Mouse (Mus musculus) G1E-ER4 (cell line): ENCODE measurements around the gene A3galt2. TPM values are rescaled to one million over a fixed set of nuclear protein-coding genes. Genes with fewer than 3 reads are reported as not detected.

Experiments
- GATA1 ChIP-seq: IDR thresholded peaks from one replicate; pipeline ENCODE4 v1.8.0; 2012; ENCODE audit warnings: low read length, inconsistent platforms
- polyA plus RNA-seq: library from polyadenylated mRNA; stranded (reverse); fragments of >175 nt; gene quantifications from 2 replicates; pipeline ENCODE4 v1.2.3, GENCODE M21; 2012

The A3galt2 gene
- polyA plus RNA-seq, 1 experiment: not detected

- no peak for TF ChIP-seq GATA1
Observed at GRCm38 (mm10) chr4:128737825-128738610, 17.1 kb upstream of the A3galt2 start.

DNA sequence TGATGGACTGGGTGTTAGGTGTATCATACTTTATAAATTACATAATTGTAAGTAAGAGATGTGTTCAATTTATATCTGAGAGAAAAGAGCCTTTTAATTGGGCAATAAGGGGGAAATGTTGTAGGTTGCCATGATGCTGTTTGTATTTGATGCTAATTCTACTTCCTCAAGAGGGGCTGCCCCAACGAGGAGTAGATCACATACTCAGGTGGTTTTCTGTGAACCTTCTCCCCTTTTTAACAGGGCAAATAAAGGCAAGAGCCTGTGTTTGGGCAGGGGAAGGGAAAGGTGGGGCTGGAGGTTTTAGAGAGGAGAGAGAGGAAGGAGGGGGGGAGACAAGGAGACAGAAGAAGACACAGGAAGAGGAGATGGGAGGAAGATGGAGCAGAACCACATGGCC is 14.3 kb upstream of the A3galt2 start:
- no peak for TF ChIP-seq GATA1

DNA sequence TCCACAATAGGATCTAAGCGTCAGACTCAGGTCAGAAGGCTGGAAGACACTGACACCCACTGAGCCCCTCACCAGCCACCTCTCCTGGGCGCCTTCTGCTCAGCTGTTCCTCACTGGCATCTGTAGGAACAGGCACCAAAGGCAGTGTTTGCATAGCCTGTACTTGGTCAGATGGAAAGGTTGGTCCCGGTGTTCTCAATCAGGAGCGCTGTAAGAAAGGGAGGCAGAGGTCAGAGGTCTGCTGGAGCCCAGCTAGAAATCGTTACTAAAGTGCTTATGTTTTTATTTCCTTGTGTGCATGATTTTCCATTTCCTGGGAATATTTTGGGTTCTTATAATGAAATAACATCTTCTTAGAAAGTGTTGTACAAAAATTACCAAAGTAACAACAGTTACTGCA is 13.3 kb upstream of the A3galt2 start:
- no peak for TF ChIP-seq GATA1

DNA sequence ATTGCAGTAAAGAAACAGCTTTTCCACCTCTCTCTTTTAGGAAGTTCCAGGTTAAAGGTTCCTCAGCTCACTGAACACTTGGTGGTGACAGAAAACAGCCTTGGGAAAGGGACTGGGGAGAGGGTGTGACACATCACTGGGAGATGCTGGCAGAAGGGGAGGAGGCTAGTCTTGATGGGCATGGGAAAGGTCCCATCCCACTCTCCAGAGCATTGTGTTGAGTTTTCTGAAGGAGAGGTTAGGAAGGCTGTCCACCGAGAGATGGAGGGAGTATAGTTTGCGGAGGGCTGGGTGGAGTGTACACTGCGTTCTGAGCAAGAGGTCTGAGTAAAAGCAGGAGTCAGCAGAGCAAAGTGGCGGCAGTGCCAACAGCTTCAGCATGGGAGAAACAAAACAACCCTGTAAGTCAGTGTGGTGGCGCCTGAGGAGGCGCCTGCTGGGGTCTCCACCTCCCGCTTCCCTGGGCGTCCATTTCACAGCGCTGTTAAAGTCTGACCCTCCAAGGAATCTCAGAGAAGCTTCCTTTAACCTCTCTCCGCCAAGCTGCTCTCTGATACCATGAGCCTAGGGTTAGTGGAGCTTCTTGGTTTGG is 12.7 kb upstream of the A3galt2 start:
- no peak for TF ChIP-seq GATA1

- TF ChIP-seq GATA1: no peak
Observed at GRCm38 (mm10) chr4:128743031-128743626, 12.0 kb upstream of the A3galt2 start.

GRCm38 (mm10) chr4:128745160-128745559 is 10.0 kb upstream of the A3galt2 start:
- no peak for TF ChIP-seq GATA1

DNA sequence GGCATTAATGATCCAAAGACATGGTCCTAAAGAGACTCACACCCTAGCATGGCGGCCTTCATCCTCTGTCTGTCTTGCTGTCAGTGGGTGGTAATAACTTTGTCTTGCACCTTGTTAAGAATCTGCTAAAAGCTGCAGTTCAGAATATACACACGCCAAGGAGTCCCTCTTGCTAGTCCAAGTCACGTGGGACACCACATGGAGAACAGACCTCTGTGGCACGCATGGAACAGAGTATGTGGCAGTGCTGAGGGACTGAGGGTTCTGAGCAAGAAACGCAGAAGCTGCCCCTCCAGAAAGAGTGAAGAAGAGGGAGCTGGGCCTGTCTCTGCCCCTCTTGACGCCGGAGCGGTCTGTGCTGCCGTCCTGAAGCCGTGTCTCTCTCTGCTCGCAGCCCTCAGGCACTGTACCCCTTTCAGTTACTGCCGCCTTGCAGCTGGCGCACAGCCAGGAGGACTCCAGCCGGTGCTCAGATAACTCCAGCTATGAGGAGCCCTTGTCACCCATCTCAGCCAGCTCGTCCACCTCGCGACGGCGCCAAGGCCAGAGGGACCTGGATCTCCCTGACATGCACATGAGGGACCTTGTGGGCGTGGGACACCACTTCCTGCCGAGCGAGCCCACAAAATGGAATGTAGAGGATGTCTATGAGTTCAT is 7.4 kb upstream of the A3galt2 start:
- no peak for TF ChIP-seq GATA1

DNA sequence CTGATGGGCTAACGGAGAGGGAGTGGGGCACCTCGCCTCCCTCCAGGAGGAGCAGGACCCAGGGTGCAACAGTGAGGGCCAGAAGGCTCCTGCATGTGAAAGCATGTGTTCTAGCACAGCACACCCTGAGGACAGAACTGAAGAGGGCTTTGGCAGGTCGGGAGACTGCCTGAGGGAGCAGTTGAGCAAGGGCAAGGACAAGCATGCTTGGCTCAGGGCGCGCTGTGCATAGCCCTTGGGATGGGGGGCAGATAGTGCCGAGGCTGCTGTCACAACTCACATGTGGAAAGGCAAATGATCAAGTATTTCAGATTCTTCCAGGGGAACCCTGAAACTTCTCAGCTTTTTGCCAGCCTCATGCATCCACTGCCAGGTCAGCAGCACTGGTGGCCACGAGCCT is 6.9 kb upstream of the A3galt2 start:
- TF ChIP-seq GATA1: no peak

GRCm38 (mm10) chr4:128751006-128751405 is 4.2 kb upstream of the A3galt2 start:
- TF ChIP-seq GATA1: no peak

DNA sequence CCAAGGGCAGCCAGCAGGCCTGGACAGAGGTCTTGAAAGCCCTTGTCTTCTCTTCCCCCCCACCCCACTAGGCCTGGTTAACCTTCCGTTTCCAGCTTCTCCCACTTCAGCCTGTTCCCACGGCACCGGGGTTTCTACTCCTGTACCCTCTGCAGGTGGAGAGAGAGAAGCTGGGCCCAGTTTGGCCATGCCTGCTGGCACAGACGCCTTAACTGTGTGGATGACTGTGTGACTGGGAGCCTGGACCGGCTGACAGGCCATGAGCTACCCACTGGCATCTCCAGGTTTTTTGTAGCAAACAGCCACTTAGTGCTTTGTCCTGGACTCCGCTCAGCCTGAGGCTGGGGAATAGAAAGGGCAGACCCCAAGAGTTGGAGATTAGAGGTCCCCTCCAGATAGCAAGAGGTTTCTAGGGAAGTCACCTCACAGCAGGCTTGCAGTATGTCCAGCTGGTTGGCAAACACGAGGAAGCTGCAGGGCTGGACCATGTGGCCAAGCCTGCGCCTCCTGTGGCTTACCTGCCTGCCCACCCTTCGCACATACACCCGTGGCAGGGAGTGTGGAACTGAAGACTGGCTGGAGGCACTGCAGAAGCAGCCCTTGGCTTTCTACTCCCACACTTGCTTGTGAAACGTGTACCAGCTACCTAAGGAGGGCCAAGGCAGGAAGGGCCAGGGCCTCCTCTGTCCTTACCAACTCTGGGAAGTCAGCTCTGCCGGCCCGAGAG is 3.0 kb upstream of the A3galt2 start:
- TF ChIP-seq GATA1: no peak

DNA sequence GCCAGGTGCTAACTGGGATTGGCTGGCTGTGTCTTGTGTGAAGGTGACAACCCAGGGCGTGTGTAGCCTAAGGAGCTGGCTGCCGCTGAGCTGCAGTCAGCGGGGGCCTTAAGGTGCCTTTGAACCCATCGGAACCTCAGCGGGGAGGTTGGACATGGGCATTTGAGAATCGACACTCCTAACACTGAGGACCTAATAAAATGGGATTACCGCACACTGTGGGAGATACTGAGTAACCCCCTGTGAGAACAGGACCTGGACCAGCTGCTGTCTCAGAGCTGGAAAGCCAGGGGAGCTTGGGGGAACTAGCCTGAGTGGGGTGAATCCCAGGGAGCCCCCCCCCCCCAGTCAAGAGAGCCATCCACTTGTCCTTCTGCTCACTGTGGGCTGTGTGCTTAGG is 1.6 kb upstream of the A3galt2 start:
- TF ChIP-seq GATA1: no peak

DNA sequence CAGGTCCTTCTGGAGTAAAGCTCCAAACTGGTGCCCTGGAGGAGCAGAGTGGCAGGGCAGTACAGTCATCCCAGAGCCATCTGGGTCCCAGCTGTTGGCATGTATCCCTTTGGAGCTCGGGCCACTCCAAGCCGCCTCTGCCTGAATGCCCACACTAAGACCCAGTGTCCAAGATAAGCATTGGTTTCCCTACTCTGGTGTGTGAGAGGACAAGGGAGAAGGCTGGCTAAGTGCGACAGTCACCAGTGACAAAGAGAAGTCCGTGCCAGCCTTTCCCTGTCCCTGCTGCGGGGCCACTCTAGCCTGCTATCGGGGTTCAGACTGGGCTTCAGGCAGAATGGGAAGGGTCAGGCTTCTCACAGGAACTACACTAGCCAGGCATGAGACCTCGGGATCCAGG is 736 bp downstream of the A3galt2 start:
- no peak for TF ChIP-seq GATA1

DNA sequence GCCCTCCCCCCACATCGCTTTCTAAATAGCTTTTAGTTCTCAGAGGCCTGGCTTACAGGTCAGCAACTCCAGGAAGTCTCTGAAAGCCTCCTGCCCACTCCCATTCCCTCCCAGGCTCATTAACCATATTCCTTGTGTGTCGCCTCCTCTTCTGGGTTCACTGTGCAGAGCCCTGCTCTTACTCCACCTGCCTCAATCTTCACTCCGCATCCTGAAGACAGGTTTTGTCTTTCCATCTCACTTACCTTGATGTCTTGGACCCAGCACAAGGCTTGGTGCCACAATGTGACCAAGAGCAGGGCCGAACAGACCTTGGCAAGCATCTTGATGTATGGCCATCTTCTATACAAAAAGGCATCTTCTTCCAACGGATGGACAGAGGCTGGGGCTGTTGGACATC is 4.0 kb downstream of the A3galt2 start:
- no peak for TF ChIP-seq GATA1

DNA sequence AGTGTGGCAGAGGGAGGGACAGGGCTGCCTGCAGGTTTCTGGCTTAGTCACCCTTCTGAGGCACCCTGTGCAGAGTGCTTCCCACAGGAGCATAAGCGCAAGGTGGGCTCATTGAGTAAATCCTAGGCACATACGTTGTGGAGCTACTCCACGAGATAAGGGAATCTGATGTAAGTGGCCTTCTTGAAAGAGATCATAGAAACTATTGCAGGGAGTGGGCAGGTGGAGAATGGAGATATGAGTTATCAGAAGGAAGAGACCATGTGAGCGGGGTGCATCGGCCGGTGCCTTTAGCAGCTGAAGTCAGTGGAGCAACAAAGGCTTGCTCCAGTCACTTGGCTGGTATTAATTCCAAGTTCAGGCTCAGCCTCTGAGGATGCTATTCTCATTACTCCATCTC is 4.9 kb downstream of the A3galt2 start:
- TF ChIP-seq GATA1: no peak

DNA sequence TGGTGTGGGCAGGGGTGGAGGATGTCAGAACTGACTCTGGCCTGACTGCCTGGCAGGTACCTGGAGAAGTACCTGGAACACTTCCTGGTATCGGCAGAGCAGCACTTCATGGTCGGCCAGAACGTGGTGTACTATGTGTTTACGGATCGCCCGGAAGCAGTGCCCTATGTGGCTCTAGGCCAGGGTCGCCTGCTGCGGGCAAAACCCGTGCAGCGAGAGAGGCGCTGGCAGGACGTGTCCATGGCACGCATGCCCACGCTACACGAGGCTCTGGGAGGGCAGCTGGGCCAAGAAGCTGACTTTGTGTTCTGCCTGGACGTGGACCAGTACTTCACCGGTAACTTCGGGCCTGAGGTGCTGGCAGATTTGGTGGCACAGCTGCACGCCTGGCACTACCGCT is 11.8 kb downstream of the A3galt2 start:
- no peak for TF ChIP-seq GATA1

GRCm38 (mm10) chr4:128768120-128768519 is 13.0 kb downstream of the A3galt2 start:
- no peak for TF ChIP-seq GATA1
